Mouse (Mus musculus) neutrophil, adult 5-6 weeks (primary cell): ENCODE results near the gene Espl1. TPM values are rescaled to one million over a fixed set of nuclear protein-coding genes. Genes with fewer than 3 reads are reported as not detected.
"Not testable (repeated sequence)": the region's sequence is repeated elsewhere in the genome, so short reads cannot be mapped to it uniquely, and the experiment has no call there.

ENCODE experiments used
- ATAC-seq: fragments of 151-379, 151-347 bp; 2 replicates; pipeline ENCODE4 v1.8.0; 2017; ENCODE audit warnings: mild to moderate bottlenecking, moderate TSS enrichment; ENCODE audit not compliant: insufficient number of reproducible peaks, poor library complexity, low FRiP score, severe bottlenecking; ENCODE audit errors: extremely low read depth
- total RNA-seq: library from RNA; stranded (forward); fragments of 200-1000 nt; gene quantifications from 2 replicates; pipeline ENCODE4 v1.2.3, GENCODE M21; 2017

The Espl1 gene
- total RNA-seq, 1 experiment from 2014 or later: 1.2 TPM

DNA sequence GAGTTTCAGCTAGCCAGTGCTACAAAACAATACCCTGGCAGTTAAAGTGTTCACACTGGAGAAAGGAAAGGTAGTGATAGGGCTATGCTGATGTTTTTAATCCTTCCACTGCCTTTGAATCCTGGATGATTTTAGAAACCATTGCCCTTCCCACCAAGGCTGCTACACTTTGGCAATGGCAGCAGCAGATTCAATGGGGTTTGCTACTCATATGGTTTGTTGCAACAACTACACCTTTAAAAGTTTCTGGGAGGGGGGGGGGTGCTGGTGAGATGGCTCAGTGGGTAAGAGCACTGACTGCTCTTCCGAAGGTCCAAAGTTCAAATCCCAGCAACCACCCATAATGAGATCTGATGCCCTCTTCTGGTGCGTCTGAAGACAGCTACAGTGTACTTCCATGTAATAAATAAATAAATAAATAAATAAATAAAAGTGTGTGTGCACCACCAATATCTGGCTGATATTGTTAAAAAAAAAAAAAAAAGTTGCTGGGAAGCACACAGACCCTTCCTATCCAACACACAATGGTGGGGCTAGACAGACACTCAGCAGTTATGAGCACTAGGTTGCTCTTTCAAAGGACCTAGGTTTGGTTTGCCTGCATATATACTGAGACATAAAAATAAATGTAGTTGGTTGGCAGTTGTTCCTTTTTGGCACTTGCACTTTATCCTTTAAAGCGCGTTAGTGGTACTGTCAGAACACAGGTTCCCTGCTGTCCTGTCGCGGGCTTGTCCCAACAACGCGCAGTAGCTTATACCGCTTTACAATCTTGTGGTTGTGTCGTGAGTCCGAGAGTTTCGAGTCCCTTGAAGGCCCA, 28.8 kb downstream of the Espl1 start:
- ATAC-seq: no peak

DNA sequence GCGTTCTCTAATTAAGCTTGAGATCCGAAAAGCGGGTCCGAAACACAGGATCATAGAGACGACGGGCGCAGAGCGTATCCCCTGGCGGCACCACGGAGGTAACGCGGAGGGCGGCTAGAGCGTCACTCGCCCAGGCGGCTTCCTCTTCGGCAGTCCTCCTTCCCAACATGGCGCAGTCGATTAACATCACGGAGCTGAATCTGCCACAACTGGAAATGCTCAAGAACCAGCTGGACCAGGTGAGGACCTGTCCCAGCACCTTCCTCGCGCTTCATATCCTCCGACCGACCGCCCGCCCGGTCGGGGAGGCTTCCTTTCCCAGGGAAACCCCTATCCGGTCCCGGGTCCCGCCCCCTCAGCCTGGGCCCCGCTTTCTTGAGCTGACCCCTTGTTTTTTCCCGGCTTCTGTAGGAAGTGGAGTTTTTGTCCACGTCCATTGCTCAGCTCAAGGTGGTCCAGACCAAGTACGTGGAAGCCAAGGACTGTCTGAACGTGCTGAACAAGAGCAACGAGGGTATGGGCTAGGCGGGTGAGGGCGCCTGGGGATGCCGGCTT, 30.0 kb downstream of the Espl1 start, which contains the start of gene Pfdn5:
TSS of gene Pfdn5 (plus strand) at position 95 of the 555 bp plus-strand sequence.
- peak; percentile 98 for ATAC-seq

- no peak for ATAC-seq
These were observed 30.8 kb downstream of the Espl1 start for GRCm38 (mm10) chr15:102326892-102327291.

GRCm38 (mm10) chr15:102331610-102332015, 35.5 kb downstream of the Espl1 start, which contains the start of gene Myg1:
TSS of gene Myg1 (plus strand) at chr15:102331709.
- ATAC-seq: peak; percentile 92

GRCm38 (mm10) chr15:102335254-102335653, 39.2 kb downstream of the Espl1 start:
- ATAC-seq: no peak

DNA sequence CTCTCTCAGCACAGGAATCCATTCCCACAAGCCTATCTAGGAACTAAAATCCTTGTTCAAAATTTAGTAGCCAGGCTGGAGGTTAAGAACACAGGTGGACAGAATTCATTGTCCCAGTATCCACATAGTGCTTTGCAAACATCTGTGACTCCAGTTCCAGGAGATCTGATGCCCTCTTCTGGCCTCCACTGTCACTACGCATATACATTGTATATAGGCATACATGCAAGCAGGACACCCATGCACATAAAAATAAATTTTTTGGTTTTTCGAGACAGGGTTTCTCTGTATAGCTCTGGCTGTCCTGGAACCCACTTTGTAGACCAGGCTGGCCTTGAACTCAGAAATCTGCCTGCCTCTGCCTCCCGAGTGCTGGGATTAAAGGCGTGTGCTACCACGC, 39.9 kb downstream of the Espl1 start:
- ATAC-seq: not testable (repeated sequence)

- ATAC-seq: no peak
These were observed 40.9 kb downstream of the Espl1 start for GRCm38 (mm10) chr15:102336946-102337345.

DNA sequence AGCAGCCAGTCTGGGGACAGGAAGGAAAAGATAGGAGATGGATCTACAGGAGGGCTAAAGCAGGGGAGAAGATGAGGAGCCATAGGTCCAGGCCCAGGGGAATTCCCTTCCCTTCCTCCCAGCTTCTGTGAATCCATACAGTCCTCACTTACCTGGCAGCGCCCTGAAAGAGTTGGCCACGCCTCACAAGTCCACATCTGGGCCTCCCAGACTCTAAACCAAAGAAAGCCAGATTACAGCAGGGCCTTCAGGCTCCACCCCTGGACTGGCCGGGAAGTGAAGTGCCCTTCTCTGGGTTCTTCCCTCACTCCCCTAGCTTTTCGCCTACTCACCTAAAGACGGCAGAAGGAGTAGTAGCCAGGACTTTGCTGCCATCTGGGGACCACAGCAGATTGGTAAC, 43.5 kb downstream of the Espl1 start:
- ATAC-seq: no peak

- peak; percentile 66; the same call in 1 of the 2 replicates for ATAC-seq
These were observed 45.5 kb downstream of the Espl1 start for GRCm38 (mm10) chr15:102341580-102341979.

GRCm38 (mm10) chr15:102344490-102344889, 48.4 kb downstream of the Espl1 start:
- ATAC-seq: no peak

DNA sequence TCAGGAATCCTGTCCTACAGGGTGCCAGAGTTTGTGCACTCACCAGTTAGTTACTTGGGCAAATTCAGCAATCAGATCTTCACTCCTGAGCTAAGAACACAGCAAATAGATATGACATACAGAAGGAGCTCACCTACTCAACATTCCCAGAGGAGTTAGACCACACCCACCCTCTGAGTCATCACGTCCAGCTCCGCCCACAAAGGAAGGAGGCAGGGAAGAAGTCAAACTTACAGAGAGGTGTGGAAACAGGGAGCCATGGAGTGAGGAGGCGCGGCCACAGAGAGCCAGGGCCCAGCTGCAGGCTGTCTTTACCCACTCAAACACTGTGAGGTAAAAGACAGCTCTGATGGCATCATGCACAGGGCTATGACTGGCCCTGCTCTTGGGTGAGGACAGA, 50.4 kb downstream of the Espl1 start:
- ATAC-seq: no peak

DNA sequence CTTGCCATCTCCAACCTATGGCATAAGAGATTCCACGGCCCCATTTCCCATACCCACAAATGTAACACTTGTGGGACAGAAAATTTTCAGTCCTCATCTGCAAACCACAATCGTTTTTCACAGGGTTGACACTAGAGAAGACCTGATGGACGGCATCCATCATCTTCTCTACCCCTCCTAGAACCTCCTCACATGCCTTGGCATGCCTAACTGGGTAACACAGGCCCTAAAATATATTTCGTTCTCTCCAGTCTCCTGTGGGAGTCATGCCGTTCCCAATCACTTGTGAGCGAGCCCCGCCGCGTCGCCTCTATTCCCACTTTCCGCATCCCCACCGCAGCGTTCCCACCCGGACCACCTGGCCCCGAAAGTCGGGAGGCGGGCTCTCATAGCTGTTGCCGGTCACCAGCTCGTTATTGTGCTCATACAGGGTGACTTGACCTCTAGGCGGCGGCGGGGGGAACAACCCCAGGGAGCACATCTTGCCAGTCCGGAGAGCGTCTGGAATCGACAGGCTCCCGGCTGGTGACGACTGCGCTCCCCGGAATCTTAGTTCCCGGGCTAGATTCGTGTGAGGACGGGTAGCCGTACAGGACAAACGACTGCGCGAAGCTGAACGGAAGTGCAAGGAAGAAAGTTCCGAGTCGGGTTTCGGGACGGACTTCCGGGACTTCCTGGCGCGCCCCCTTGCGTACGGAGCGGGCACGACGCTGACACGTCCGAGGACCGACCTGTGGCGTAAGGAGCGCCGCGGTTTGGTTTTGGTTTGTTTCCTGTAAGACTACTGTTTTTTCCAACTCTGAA, 54.3 kb downstream of the Espl1 start, which contains the start of gene Aaas:
TSS of gene Aaas (minus strand) at position 634 of the 804 bp plus-strand sequence.
- ATAC-seq: peak; percentile 94

DNA sequence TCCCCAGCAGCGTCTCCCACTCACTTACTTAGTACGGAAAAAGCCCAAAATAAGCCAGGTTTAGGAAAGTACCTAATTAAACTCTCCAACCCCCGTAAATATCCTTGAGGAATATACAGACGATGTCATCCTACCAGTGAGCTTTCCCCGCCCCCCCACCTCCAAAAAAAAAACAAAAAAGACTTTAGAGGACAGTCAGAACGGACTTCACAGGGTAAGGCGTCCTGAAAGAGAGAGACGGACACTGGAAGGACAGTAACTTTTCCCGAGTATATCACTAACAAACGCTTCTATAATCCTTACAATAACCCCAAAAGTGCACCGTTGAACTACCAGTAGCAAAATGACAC, 54.9 kb downstream of the Espl1 start:
- ATAC-seq: no peak

DNA sequence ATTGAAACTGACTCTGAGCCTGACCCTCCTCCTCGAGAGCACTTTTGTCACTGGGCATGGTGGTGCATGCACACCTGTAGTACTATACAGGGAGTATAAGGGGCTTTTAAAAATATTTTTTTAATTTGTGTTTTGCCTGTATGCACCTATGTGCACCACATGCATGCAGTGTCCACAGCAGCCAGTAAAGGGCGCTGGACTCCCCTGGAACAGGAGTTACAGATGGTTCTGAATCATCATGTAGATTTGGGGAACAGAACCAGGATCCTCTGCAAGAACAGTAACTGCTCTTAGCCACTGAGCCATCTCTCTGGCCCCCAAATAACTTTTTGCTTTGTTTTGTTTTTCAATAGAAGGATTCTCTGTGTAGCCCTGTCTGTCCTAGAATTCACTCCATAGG, 56.1 kb downstream of the Espl1 start:
- ATAC-seq: no peak

DNA sequence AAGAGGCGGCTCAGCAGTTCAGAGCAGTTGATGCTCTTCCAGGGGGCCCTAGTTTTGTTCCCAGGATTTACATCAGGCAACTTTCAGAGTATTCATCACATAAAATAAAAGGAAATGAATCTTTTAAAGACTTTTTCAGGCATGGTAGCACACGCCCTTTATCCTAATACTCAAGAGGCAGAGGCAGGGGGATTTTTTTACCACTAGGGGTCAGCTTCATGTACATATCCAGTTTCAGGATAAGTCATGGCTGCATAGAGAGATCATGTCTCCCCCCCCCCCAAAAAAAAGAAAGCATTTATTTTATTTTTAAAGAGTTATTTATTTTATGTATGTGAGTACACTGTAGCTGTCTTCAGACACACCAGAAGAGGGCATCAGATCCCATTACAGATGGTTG, 57.9 kb downstream of the Espl1 start:
- ATAC-seq: no peak

- no peak for ATAC-seq
These were observed 59.2 kb downstream of the Espl1 start for GRCm38 (mm10) chr15:102355134-102355870.

GRCm38 (mm10) chr15:102355871-102356441, 59.9 kb downstream of the Espl1 start:
- ATAC-seq: no peak

GRCm38 (mm10) chr15:102356501-102357325, 60.6 kb downstream of the Espl1 start:
- ATAC-seq: no peak
